Mouse (Mus musculus) inflammation-experienced regulatory T-cells (primary cell): ENCODE results near the gene Atg5. TPM values are rescaled to one million over a fixed set of nuclear protein-coding genes. Genes with fewer than 3 reads are reported as not detected.

ENCODE experiments used
- polyA plus RNA-seq, 2 experiments: library from polyadenylated mRNA; unstranded; fragments of 100-300 nt; shearing (Covaris generic); gene quantifications; one replicate each; pipeline ENCODE4 v1.2.1; 2017

Gene Atg5
- polyA plus RNA-seq, result 10 to 100 TPM; 53.0 to 54.6 TPM

DNA sequence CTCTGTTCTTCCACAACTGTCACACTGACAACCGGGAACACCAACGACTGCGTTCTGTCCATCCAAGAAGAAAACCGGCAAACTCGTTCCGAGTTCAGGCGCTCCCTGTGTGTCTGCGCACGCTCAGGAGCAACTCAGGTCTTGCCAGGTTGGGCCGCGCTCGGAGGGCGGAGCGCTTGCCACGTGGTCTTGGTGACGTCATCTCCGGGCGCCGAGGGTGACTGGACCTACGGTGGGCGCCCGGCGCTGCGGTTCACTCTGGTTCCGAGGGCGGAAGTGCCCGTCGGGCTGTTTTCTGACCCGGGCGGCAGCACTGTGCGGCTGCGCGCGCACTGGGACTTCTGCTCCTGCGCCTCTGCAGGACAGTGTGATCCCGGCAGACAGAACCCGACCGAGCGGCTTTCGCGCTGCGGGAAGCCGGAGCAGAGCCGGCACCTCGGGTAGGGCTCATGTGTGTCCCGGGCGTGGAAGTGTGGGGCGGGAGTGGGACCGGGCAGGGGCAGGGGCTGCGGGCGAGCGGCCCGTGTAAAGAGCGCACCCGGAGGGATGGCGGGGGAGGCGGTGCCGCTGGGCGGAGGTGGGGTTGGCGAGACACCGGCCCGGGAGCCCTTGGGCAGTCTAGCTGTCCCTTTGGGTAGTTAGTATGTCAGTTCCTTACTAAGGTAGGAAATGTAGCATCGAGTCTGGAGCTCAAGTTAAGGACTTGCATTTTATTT lies at the start of gene Atg5:
Atg5 (plus strand) TSS at position 214 of the 716 bp plus-strand sequence.

Other genes with a start within 250 kb of the Atg5 start
- gene Crybg1, start 119.5 kb upstream of the Atg5 start, polyA plus RNA-seq, result 10 to 100 TPM; 32.2 to 50.1 TPM